Mouse (Mus musculus) urinary bladder, postnatal 25 days (tissue): ENCODE data around the gene Rph3al.
A peak's percentile ranks its signal among the peaks of the same experiment; 100 is the strongest.

Experiments
- DNase-seq: peaks from one replicate; pipeline ENCODE4 v3.0.0; 2022; ENCODE audit warnings: low spot score

Gene Rph3al

GRCm38 (mm10) chr11:75811900-75812299 is 126.3 kb downstream of the Rph3al start:
- DNase-seq, result peak; percentile 71

GRCm38 (mm10) chr11:75810526-75810925 is 127.7 kb downstream of the Rph3al start:
- no peak for DNase-seq

- DNase-seq, result no peak
These were observed 130.7 kb downstream of the Rph3al start for GRCm38 (mm10) chr11:75807486-75807885.

GRCm38 (mm10) chr11:75801771-75802550 is 136.3 kb downstream of the Rph3al start:
- DNase-seq, result no peak

DNA sequence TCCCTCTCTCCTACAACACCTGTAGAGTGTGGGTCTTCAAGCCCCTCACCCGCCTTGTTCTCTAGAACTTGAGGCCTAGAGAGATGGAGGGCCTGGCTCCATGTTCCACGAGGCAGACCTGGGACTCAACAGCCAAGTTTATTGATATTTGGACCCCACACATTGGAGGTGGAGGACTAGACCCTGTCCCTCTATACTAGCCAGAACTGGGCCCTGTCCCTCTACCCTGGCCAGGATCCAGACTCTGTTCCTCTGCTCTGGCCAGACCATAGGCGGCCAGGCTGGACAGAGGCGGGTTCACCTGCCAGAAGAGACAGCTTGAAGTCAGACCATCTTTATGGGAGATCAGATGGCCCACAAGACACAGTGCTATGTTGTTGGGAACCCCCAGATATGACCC is 136.9 kb downstream of the Rph3al start:
- DNase-seq, result no peak

DNA sequence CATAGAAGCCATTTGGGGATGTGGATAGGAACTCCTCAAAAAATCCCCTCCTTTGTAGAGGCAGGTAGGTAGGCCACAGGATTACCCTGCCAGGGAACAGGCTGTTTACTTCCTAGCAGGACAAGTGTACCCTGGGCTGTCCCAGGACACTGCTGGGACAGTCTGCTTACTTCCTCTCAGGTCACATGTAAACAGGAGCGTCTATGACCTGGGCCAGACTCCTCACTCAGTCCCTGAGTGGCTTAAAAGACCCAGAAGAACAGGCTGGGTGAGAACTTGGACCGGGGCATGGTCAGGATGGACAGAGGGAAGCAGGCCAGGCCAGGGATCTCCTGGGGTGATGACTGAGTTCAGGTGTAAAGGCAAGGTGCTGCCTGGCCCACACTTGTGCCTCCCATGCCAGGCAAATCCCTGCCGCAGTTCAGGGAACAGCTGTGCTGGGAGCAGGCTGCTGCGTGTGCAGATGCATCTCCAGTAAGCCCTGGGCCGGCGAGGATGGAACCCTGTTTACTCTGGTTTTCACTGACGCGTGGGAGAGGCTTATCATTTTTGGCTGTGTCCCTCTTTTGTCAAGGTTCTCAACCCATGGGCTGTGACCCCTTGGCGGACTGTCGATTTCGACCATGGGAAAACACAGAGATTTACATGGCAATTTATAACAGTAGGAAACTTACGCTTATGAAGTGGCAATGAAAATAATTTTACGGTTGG is 141.5 kb downstream of the Rph3al start:
- DNase-seq, result no peak

- peak; percentile 25 for DNase-seq
These were observed 142.2 kb downstream of the Rph3al start, which contains the start of gene Doc2b for GRCm38 (mm10) chr11:75796029-75796445. Gene Doc2b (minus strand): TSS chr11:75796049.

DNA sequence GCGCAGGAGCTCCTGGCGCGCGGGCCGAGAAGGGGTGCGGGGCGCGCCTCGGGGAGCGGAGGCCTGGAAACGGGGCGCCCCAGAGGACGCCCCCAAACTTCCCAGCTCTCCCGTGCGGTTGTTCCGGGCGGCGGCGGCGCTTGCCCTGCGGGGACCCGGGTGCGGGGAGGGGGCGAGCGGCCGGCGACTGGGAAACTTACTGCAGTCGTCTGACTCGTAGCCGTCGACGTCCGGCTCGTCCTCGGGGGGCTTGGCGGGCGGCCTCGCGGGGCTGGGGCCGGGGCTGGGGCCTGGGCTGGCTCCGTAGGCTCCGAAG is 142.9 kb downstream of the Rph3al start:
- no peak for DNase-seq

GRCm38 (mm10) chr11:75794602-75795320 is 143.5 kb downstream of the Rph3al start:
- no peak for DNase-seq

- DNase-seq, result no peak
These were observed 144.9 kb downstream of the Rph3al start for GRCm38 (mm10) chr11:75793351-75793750.

- DNase-seq, result no peak
These were observed 145.7 kb downstream of the Rph3al start for GRCm38 (mm10) chr11:75792535-75792934.

- DNase-seq, result no peak
These were observed 152.3 kb downstream of the Rph3al start for GRCm38 (mm10) chr11:75785897-75786296.

DNA sequence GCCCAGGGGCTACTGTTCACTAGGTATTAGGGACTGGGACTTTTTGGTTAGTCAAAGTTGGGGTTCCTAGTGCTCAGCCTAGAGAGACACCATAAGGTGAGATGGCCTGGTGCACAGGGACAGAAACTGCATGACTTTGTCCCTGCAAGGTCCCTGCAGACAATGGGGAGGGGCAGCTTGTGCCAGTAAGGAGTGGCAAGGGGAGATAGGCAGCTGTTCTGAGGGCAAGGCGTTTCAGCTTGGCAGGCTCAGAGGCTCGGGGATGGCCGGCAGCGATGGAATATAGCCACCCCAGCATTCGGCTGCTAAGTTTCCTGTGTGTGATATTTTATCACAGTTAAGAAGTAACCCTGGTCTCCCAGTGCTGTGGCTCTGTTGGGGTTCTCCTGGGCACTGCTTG is 154.4 kb downstream of the Rph3al start:
- DNase-seq, result no peak

DNA sequence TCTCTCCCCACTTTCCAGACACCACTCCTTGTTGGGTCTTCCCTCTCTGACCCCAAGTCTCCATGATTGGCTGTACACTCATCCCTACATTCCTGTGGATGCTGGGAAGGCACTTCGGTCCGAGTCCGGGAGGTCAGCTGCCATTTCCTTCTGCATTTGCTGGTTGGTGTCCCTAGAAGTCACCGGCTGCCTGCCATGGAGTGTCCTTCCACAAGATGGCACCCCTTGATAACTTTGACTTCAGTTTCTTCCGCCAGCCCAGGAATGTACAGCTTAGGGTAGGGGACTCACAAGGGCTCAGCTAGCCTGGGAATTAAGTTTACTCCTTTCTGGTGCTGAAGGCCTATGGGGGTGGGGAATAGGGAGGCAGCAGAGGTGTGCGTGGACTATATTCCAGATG is 156.3 kb downstream of the Rph3al start:
- peak; percentile 49 for DNase-seq
